Mouse (Mus musculus): Measurements from ENCODE around the gene Insm1.

DNA sequence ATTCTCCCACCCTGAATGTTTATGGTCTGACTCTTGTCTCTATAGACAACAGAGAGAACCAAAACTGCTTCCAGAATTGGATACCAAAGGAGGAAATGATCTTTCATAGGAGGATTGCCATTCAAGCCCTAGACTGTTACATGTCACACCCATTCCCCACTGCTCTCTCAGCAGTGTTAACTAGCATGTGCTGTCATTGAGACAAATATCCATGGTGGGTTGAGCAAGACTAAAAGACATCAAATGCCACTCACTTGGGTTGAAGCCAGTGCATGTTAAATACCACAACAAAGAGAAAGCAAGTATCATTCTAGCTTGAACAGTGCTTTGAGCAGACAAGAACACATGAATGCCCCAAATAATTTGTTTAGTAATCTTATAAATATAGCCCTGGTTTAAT lies 41.2 kb downstream of the Insm1 start:
- TF ChIP-seq MYOG (IDR thresholded peaks at IDR 0.05; ENCODE audit: control insufficient read depth in 1 of 3, insufficient read depth in 1 of 3, insufficient read length in 2 of 3, low read depth in 2 of 3) (no peak), TCF12 (IDR thresholded peaks at IDR 0.05; ENCODE audit: insufficient read depth, poor library complexity, severe bottlenecking) (no peak), E2F4 (IDR thresholded peaks at IDR 0.05; ENCODE audit: insufficient read depth) (no peak), MAX (IDR thresholded peaks at IDR 0.05; ENCODE audit: low read depth) (no peak), POLR2A (IDR thresholded peaks at IDR 0.05; ENCODE audit: insufficient read length, low read depth) (no peak), REST (IDR thresholded peaks at IDR 0.05; ENCODE audit: insufficient read depth, insufficient read length) (no peak), USF1 (IDR thresholded peaks at IDR 0.05; ENCODE audit: low read depth) (no peak), CEBPB (IDR thresholded peaks at IDR 0.05; ENCODE audit: insufficient read depth, poor library complexity, severe bottlenecking) (no peak), MYOD1 (IDR thresholded peaks at IDR 0.05; ENCODE audit: control insufficient read depth in 1 of 3, insufficient read length in 2 of 3, low read depth in 2 of 3) (no peak), POLR2AphosphoS2 (IDR thresholded peaks at IDR 0.05; ENCODE audit: insufficient read length, low read depth) (no peak), TCF3 (IDR thresholded peaks at IDR 0.05; ENCODE audit: insufficient read length, low read depth) (no peak)

All from myocyte (in vitro differentiated cells).